Mouse (Mus musculus) liver, embryonic 14.5 days (tissue): ENCODE results near the gene Prrg3.

Experiments
- CTCF ChIP-seq: IDR thresholded peaks from 2 replicates; pipeline ENCODE4 v1.5.1; 2016; ENCODE audit warnings: antibody characterized with exemption, low read depth, control low read depth
- EP300 ChIP-seq: IDR thresholded peaks from 2 replicates; pipeline ENCODE4 v1.6.1; 2016; ENCODE audit warnings: antibody characterized with exemption, low read depth

DNA sequence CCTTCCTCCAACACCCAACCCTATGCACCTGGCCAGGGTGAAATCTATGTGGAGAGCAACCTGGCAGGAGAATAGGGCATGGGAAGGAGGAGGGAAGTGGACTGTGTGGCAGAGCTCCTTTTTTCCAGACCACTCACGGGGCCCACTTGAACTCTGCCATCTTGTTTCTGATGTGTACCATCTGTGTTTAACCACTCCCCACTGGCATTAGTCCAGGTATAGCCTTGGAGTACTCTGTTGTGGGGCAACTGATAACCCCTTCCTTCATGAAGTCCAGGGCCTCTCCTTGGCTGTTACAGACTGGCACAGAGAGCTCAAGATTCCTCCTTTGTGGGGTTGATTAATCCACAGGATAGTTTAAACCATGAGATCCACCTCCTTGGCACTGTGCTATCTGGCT, 5.8 kb downstream of the Prrg3 start:
- TF ChIP-seq CTCF (no peak), EP300 (no peak)
